Mouse (Mus musculus) liver, adult 2 months (tissue): Measurements from ENCODE around the gene Rtf1.

Experiments used
- CTCF ChIP-seq: fragments of 200-500 bp; IDR thresholded peaks from 2 replicates; pipeline ENCODE4 v1.5.1; 2011; ENCODE audit warnings: low read depth, low read length, control low read depth
- POLR2A ChIP-seq: fragments of 200-500 bp; IDR thresholded peaks from 2 replicates; pipeline ENCODE4 v1.6.1; 2011; ENCODE audit warnings: low read length, control low read depth; ENCODE audit not compliant: insufficient read depth; ENCODE audit errors: extremely low read depth

DNA sequence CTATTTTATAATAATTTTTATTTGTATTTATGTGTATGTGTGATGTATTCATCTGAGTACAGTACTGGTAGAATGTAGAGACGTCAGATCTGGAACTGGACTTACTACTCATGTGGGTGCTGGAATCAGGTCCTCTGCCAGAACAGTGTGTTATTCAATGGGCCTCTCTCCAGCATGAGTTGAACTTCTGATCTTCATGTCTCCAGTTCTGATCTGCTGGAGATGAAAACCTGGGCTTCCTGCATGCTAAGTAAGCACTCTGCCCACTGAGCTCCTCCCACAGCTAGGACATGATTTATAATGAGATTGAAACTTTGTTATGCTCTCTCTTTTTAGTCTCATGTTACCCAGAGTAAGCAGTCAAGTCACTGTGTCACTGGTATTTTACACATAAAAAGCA is 21.2 kb downstream of the Rtf1 start:
- no peak for TF ChIP-seq CTCF
- TF ChIP-seq POLR2A = no peak
